Mouse (Mus musculus) bone marrow, adult 2 months (tissue): ENCODE data around the gene Nsmf.

Experiments
- CTCF ChIP-seq: fragments of 200-500 bp; IDR thresholded peaks from 2 replicates; pipeline ENCODE4 v1.5.1; 2011; ENCODE audit warnings: low read length, control low read depth; ENCODE audit not compliant: control insufficient read depth, insufficient read depth
- POLR2A ChIP-seq: fragments of 200-500 bp; IDR thresholded peaks from 2 replicates; pipeline ENCODE4 v1.6.1; 2011; ENCODE audit warnings: low read depth, mild to moderate bottlenecking, control low read depth, low read length, borderline replicate concordance; ENCODE audit not compliant: control insufficient read depth

GRCm38 (mm10) chr2:25111184-25111791, 57.1 kb downstream of the Nsmf start:
- TF ChIP-seq POLR2A (no peak), CTCF (no peak)
